Mouse (Mus musculus) fibroblast of lung, adult 2 months (primary cell): Measurements from ENCODE around the gene Rgs3.

Source experiments
- DNase-seq: peaks from one replicate; pipeline ENCODE4 v3.0.0-alpha.2; 2011; ENCODE audit warnings: low read depth

Gene Rgs3

GRCm38 (mm10) chr4:62605856-62606541 is 46.4 kb downstream of the Rgs3 start:
- no peak for DNase-seq

GRCm38 (mm10) chr4:62606542-62606882 is 46.9 kb downstream of the Rgs3 start:
- no peak for DNase-seq

GRCm38 (mm10) chr4:62606905-62607304 is 47.3 kb downstream of the Rgs3 start:
- no peak for DNase-seq

GRCm38 (mm10) chr4:62607345-62607744 is 47.7 kb downstream of the Rgs3 start:
- no peak for DNase-seq

GRCm38 (mm10) chr4:62607805-62608204 is 48.2 kb downstream of the Rgs3 start:
- no peak for DNase-seq

- DNase-seq: no peak
Observed at GRCm38 (mm10) chr4:62609333-62609732, 49.7 kb downstream of the Rgs3 start.

- no peak for DNase-seq
Observed at GRCm38 (mm10) chr4:62610142-62610675, 50.6 kb downstream of the Rgs3 start.

- peak; percentile 56 for DNase-seq
Observed at GRCm38 (mm10) chr4:62612601-62613501, 53.2 kb downstream of the Rgs3 start.

GRCm38 (mm10) chr4:62613646-62614365 is 54.2 kb downstream of the Rgs3 start:
- no peak for DNase-seq

- no peak for DNase-seq
Observed at GRCm38 (mm10) chr4:62617856-62618440, 58.3 kb downstream of the Rgs3 start.

- no peak for DNase-seq
Observed at GRCm38 (mm10) chr4:62619232-62619964, 59.8 kb downstream of the Rgs3 start.

- DNase-seq: no peak
Observed at GRCm38 (mm10) chr4:62619965-62620244, 60.3 kb downstream of the Rgs3 start.

- no peak for DNase-seq
Observed at GRCm38 (mm10) chr4:62621151-62621550, 61.5 kb downstream of the Rgs3 start.

GRCm38 (mm10) chr4:62621880-62622675 is 62.4 kb downstream of the Rgs3 start:
- DNase-seq: no peak

- no peak for DNase-seq
Observed at GRCm38 (mm10) chr4:62623251-62624015, 63.8 kb downstream of the Rgs3 start.

GRCm38 (mm10) chr4:62624679-62625450 is 65.2 kb downstream of the Rgs3 start:
- DNase-seq: no peak

- no peak for DNase-seq
Observed at GRCm38 (mm10) chr4:62625451-62626061, 65.9 kb downstream of the Rgs3 start.

GRCm38 (mm10) chr4:62626228-62627026 is 66.8 kb downstream of the Rgs3 start:
- DNase-seq: no peak
